Mouse (Mus musculus): ENCODE data around the gene Lgals4.

DNA sequence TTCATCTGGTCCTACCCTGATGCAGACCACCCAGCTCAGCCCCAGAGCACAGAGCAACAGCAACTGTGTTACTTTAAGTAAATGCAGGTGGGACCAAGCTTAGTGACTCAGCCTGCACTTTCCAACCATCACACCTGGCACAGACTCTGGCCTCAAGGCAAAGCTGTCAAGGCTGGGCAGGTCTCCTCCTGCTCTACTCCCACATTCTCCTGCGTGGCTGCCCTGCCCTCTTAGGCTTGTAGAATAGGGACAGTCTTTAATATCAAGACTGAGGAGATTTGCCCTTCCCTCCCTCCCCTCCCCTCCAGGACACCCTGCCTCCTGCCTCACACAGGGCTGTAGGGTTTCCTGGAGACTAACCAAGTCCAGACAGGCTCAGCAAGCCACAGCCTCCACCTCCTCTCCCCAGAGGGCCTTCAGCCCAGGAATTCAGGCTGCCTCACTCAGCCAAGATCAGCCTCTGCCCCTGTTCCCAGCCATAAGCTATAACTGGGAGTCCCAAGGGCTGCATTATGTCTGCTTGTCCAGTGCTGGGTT lies 16.1 kb downstream of the Lgals4 start:
- TF ChIP-seq RAD21 (IDR thresholded peaks at IDR 0.05; ENCODE audit: low read depth, low read length) (no peak), POLR2AphosphoS2 (IDR thresholded peaks at IDR 0.05; ENCODE audit: low read length) (no peak), CTCF (IDR thresholded peaks at IDR 0.05 in 2 of 3, conservative IDR thresholded peaks at IDR 0.05 in 1 of 3; ENCODE audit: control insufficient read depth in 1 of 3, insufficient read depth in 1 of 3, low read depth in 2 of 3, low read length in 3 of 3, poor library complexity in 1 of 3, severe bottlenecking in 1 of 3) (no peak), POLR2A (IDR thresholded peaks at IDR 0.05; ENCODE audit: control insufficient read depth in 1 of 2, insufficient read depth in 1 of 2, low read depth in 1 of 2, low read length in 2 of 2, poor library complexity in 1 of 2) (no peak), MAZ (IDR thresholded peaks at IDR 0.05; ENCODE audit: low read depth, low read length) (no peak), HCFC1 (IDR thresholded peaks at IDR 0.05; ENCODE audit: low read depth, low read length) (no peak), ZC3H11A (IDR thresholded peaks at IDR 0.05; ENCODE audit: low read depth, low read length) (no peak), USF1 (IDR thresholded peaks at IDR 0.05; ENCODE audit: low read depth, low read length) (no peak), SIN3A (IDR thresholded peaks at IDR 0.05; ENCODE audit: low read length) (no peak), ELF1 (IDR thresholded peaks at IDR 0.05; ENCODE audit: low read depth, low read length) (no peak), EP300 (IDR thresholded peaks at IDR 0.05; ENCODE audit: low read depth in 1 of 2, low read length in 2 of 2) (no peak), ZKSCAN1 (IDR thresholded peaks at IDR 0.05; ENCODE audit: low read depth, low read length) (no peak)
